Mouse (Mus musculus): Measurements from ENCODE around the gene Spaca1.
"Not testable (repeated sequence)": the region's sequence is repeated elsewhere in the genome, so short reads cannot be mapped to it uniquely, and the experiment has no call there.

The Spaca1 gene

GRCm38 (mm10) chr4:34049571-34050255 lies at the start of gene Spaca1:
TSS of gene Spaca1 (minus strand) at chr4:34050191.
- DNase-seq: no peak

DNA sequence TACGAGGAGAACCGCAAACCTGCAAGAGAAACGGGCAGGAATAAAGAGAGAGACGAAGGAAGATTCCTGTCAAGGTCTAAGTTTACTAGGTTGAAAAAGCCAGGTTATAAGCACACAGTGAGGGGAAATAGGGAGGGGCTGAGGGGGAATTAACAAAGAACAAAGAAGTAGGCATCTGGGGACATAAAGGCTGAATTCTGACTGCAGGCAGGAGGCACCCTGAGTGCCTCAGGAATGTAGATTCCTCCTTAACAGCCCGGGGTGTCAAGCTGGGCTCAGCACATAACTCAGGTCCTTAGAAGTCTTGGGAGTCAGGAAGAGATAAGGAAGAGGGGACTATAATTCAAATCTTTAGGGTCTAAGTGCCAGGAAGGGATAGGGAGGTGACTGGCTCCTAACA lies 37.3 kb upstream of the Spaca1 start:
- not testable (repeated sequence) for DNase-seq

- no peak for DNase-seq
Observed at GRCm38 (mm10) chr4:34081064-34081463, 31.1 kb upstream of the Spaca1 start.

DNA sequence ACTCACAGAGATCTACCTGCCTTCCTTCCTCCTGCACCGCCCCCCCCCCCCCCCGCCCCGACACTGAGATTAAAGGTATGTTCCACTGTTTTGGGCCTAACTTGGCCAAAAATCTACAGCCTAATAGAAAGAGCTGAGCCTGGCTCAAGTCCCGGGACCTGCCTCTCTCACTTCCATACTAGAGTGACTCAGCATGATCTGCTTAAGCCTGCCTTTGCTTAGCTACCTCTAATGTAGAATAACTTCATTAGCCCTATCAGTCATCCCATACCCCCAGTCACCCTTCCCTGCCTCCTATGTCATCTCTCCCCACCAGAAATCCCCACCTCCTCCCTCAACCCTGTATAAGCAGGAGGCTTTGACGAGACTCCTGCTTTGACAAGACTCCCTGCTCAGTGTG lies 19.0 kb upstream of the Spaca1 start:
- DNase-seq: no peak

DNA sequence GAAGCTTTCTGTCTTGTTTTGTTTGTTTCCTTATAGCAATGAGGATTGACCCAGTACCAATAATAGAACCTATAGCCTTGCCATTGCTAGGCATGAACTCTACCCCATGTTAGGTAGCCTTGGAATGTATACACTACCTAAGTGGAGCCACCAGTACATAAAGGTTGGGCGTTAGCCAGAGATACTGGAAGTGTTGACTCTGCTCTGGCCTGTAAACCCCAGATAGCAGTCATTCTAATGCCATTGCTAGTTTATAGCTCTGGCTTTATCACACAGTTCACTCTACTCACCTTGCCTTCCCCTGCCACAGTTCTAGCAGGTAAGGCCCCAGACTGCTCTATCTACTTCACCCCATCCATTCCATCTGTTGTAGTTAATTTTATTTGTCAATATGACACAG lies 8.3 kb upstream of the Spaca1 start:
- no peak for DNase-seq

- no peak for DNase-seq
Observed at GRCm38 (mm10) chr4:34026771-34027170, 23.2 kb downstream of the Spaca1 start.

GRCm38 (mm10) chr4:34021456-34021855 lies 28.5 kb downstream of the Spaca1 start:
- no peak for DNase-seq

DNA sequence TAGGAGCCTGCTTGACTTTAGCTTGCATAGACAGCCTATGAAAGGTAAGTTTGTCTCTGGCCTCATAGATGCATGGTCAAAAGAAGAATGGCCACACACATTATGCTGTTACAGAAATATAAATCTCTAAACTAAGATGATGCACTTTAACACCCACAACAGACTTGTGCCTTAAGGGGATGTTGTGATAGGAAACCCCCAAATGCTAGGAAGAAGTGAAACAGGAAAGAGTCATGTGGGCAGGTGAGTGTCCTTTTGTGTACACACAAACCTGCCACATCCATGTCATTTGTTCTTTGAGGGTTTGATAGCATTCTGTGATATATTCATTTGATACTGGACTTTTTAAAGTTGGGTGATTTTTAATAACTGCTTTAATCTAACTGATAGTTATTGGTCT lies 53.6 kb downstream of the Spaca1 start:
- DNase-seq: no peak

GRCm38 (mm10) chr4:33992687-33993086 lies 57.3 kb downstream of the Spaca1 start:
- DNase-seq: no peak

DNA sequence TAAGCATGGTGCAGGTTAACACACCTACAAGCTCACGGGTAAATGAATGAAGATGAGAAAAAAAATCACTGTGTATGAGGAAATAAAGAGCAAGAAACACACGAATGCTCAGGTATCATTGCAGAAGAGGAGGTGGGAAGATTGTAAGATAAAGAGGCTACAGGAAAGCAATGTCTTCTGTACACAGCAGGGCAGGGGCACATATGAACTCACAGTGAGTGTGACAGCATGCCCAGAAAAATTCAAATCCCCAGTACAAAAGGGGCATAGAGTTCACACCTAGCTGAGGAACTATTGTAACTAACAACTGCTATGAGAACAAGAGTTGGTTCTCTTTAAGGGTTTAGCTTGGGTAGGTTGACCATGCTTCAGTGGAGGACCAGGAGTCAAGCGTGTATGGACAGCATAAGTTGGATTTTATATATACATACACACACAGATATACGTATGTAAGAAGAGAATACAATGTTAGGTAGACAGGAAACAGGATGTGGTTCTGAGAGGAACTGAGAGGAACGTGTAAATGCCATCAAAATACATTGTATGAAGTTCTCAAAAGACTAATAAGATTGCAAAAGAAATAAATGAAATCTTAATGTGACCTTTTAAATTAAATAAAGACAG lies 61.4 kb downstream of the Spaca1 start:
- DNase-seq: no peak
